15 mouse cellular contexts compared by ENCODE assay signal in the genomic region with DNA sequence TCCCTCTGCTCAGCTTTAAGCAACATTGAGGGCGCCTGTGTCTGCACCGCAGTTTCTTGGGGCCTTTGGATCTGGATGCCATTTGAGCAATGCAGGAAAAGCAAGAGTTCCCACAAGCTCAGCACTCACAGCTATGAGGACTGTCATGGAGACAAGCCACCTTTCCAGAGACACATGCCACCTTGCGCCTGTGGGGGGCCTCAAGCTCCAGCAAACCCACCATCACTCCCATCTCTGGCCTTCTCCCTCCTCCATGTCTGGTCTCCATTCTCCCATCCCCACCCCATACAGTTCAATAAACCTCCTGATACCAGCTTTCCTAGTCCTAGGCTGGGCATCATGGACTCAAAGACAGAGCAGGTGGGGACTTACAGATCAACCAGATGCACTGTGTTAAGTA.
"Had no signal": no experiment of that assay in that cellular context is flagged by ENCODE, and none has a peak within 500 bp of the region (broad histone marks: within the 10 kb centered on the region; RNA-seq: fewer than 3 reads in every experiment).

No protein-coding gene starts in this region.

- DNase-seq: kidney, adult 18-20 months; kidney, adult 9 months; kidney, postnatal 36 days; layer of hippocampus, postnatal 36 days; liver; liver, embryonic 13.5 days; lung, postnatal 10 days; midbrain, embryonic 14.5 days; thymus, adult 18-20 months; thymus, postnatal 36 days had no signal

- H3K9ac ChIP-seq: limb, embryonic 13.5 days; liver, embryonic 13.5 days; lung, embryonic 15.5 days had no signal

- H3K4me3 ChIP-seq: left cerebral cortex, adult 2 months; limb, embryonic 13.5 days; liver, embryonic 13.5 days; lung, embryonic 15.5 days had no signal

- H3K9me3 ChIP-seq: limb, embryonic 13.5 days; liver, embryonic 13.5 days; lung, embryonic 15.5 days had no signal

- H3K4me1 ChIP-seq: liver, embryonic 13.5 days had no signal

- H3K4me2 ChIP-seq: limb, embryonic 13.5 days; liver, embryonic 13.5 days; lung, embryonic 15.5 days; midbrain, embryonic 11.5 days had no signal

- H3K36me3 ChIP-seq: limb, embryonic 13.5 days; liver, embryonic 13.5 days; lung, embryonic 15.5 days had no signal

- H3K27ac ChIP-seq: kidney, postnatal 0 days; left cerebral cortex, adult 2 months; limb, embryonic 13.5 days; liver, embryonic 13.5 days; lung, embryonic 15.5 days had no signal

- H3K27me3 ChIP-seq: limb, embryonic 13.5 days; liver, embryonic 13.5 days; lung, embryonic 15.5 days had no signal
